Mouse (Mus musculus): ENCODE measurements around the gene Tmem184a.

GRCm38 (mm10) chr5:139789466-139789865 is 30.3 kb downstream of the Tmem184a start:
- no peak for TF ChIP-seq CTCF (IDR thresholded peaks at IDR 0.05; ENCODE audit: extremely low read depth, insufficient read depth, insufficient read length, insufficient replicate concordance)
- no peak for TF ChIP-seq POLR2A (IDR thresholded peaks at IDR 0.05; ENCODE audit: low read depth, low read length)
